Mouse (Mus musculus) activated CD4-positive, CD25-positive, alpha-beta regulatory T cell, adult 4 months (primary cell): ENCODE results near the gene Ski. TPM values are rescaled to one million over a fixed set of nuclear protein-coding genes. Genes with fewer than 3 reads are reported as not detected.
A peak's percentile ranks its signal among the peaks of the same experiment; 100 is the strongest.

ENCODE experiments used
- ATAC-seq: one replicate; pipeline ENCODE4 v1.8.0; 2017
- polyA plus RNA-seq, 2 experiments: library from polyadenylated mRNA; unstranded; fragments of 100-300 nt; shearing (Covaris generic); gene quantifications; one replicate each; pipeline ENCODE4 v1.2.1; 2017

Gene Ski
- polyA plus RNA-seq, 2 experiments from 2014 or later: 24.7 to 25.0 TPM

GRCm38 (mm10) chr4:155126602-155127372 is 95.6 kb downstream of the Ski start:
- ATAC-seq: peak; percentile 77

GRCm38 (mm10) chr4:155126194-155126593 is 96.2 kb downstream of the Ski start:
- ATAC-seq: no peak

GRCm38 (mm10) chr4:155125310-155125709 is 97.1 kb downstream of the Ski start:
- ATAC-seq: no peak

GRCm38 (mm10) chr4:155123868-155124534 is 98.4 kb downstream of the Ski start:
- ATAC-seq: no peak

- ATAC-seq: no peak
Measured at GRCm38 (mm10) chr4:155122444-155123040, 99.8 kb downstream of the Ski start.

GRCm38 (mm10) chr4:155121915-155122443 is 100.4 kb downstream of the Ski start:
- no peak for ATAC-seq

GRCm38 (mm10) chr4:155121222-155121621 is 101.2 kb downstream of the Ski start:
- ATAC-seq: no peak

- no peak for ATAC-seq
Measured at GRCm38 (mm10) chr4:155120583-155120982, 101.8 kb downstream of the Ski start.

GRCm38 (mm10) chr4:155120038-155120437 is 102.4 kb downstream of the Ski start:
- ATAC-seq: no peak

GRCm38 (mm10) chr4:155118278-155118677 is 104.1 kb downstream of the Ski start:
- no peak for ATAC-seq

- ATAC-seq: no peak
Measured at GRCm38 (mm10) chr4:155117396-155117978, 104.9 kb downstream of the Ski start.

GRCm38 (mm10) chr4:155116607-155117006 is 105.8 kb downstream of the Ski start:
- ATAC-seq: no peak

- ATAC-seq: no peak
Measured at GRCm38 (mm10) chr4:155113766-155114410, 108.5 kb downstream of the Ski start.

- ATAC-seq: no peak
Measured at GRCm38 (mm10) chr4:155109471-155109870, 112.9 kb downstream of the Ski start.

GRCm38 (mm10) chr4:155107886-155108285 is 114.5 kb downstream of the Ski start:
- ATAC-seq: no peak

Other genes starting within 250 kb of the Ski start
- gene Plch2, start 165.8 kb downstream of the Ski start, polyA plus RNA-seq: not detected
- gene Pex10, start 155.6 kb downstream of the Ski start, polyA plus RNA-seq: 1 to 10 TPM; 5.6 to 8.6 TPM
- 100 to 1,000 TPM; 109 to 129 TPM for gene Rer1, start 136.2 kb downstream of the Ski start, polyA plus RNA-seq
- 1 to 10 TPM; 1.2 to 1.6 TPM for gene Morn1, start 136.0 kb downstream of the Ski start, polyA plus RNA-seq
- 10 to 100 TPM; 45.1 to 54.9 TPM for gene Faap20, start 27.2 kb upstream of the Ski start, polyA plus RNA-seq
- gene Prkcz, start 138.8 kb upstream of the Ski start, polyA plus RNA-seq: 1 to 10 TPM; 6.5 to 8.3 TPM
- under 1 TPM in 1 of 2 experiments, not detected in 1; 0.41 TPM for gene Gabrd, start 175.5 kb upstream of the Ski start, polyA plus RNA-seq
- gene Cfap74, start 186.6 kb upstream of the Ski start, polyA plus RNA-seq: 1 to 10 TPM; 1.8 to 2.1 TPM
- not detected for gene Tmem52, start 246.5 kb upstream of the Ski start, polyA plus RNA-seq